Mouse (Mus musculus) retina, adult 2 months (tissue): ENCODE data around the gene Akap11.
"Not testable (repeated sequence)": the region's sequence is repeated elsewhere in the genome, so short reads cannot be mapped to it uniquely, and the experiment has no call there.

Source experiments
- DNase-seq: peaks from one replicate; pipeline ENCODE4 v3.0.0-alpha.2; 2012; ENCODE audit warnings: low read depth, low spot score

Gene Akap11

GRCm38 (mm10) chr14:78536281-78537165 is at the start of gene Akap11:
Akap11 (minus strand) TSS chr14:78536808.
- peak; percentile 94 for DNase-seq

GRCm38 (mm10) chr14:78584222-78584621 is 47.6 kb upstream of the Akap11 start:
- DNase-seq: no peak

GRCm38 (mm10) chr14:78583168-78583567 is 46.6 kb upstream of the Akap11 start:
- DNase-seq: no peak

- no peak for DNase-seq
These were observed 39.3 kb upstream of the Akap11 start for GRCm38 (mm10) chr14:78575899-78576298.

GRCm38 (mm10) chr14:78568410-78568809 is 31.8 kb upstream of the Akap11 start:
- DNase-seq: no peak

GRCm38 (mm10) chr14:78566431-78566830 is 29.8 kb upstream of the Akap11 start:
- DNase-seq: no peak

- no peak for DNase-seq
These were observed 27.7 kb upstream of the Akap11 start for GRCm38 (mm10) chr14:78564292-78564691.

- no peak for DNase-seq
These were observed 26.6 kb upstream of the Akap11 start for GRCm38 (mm10) chr14:78563211-78563610.

- DNase-seq: no peak
These were observed 25.5 kb upstream of the Akap11 start for GRCm38 (mm10) chr14:78562121-78562520.

GRCm38 (mm10) chr14:78559042-78559441 is 22.4 kb upstream of the Akap11 start:
- DNase-seq: no peak

- DNase-seq: not testable (repeated sequence)
These were observed 18.2 kb upstream of the Akap11 start for GRCm38 (mm10) chr14:78554830-78555229.

GRCm38 (mm10) chr14:78553661-78554060 is 17.1 kb upstream of the Akap11 start:
- DNase-seq: no peak

GRCm38 (mm10) chr14:78548807-78549206 is 12.2 kb upstream of the Akap11 start:
- DNase-seq: peak; percentile 39

GRCm38 (mm10) chr14:78541319-78541718 is 4.7 kb upstream of the Akap11 start:
- DNase-seq: no peak

GRCm38 (mm10) chr14:78539821-78540220 is 3.2 kb upstream of the Akap11 start:
- no peak for DNase-seq

- no peak for DNase-seq
These were observed 2.1 kb upstream of the Akap11 start for GRCm38 (mm10) chr14:78538572-78539320.

- DNase-seq: no peak
These were observed 943 bp upstream of the Akap11 start for GRCm38 (mm10) chr14:78537551-78537950.

GRCm38 (mm10) chr14:78535366-78535765 is 1.2 kb downstream of the Akap11 start:
- DNase-seq: no peak

GRCm38 (mm10) chr14:78534651-78535050 is 2.0 kb downstream of the Akap11 start:
- DNase-seq: peak; percentile 46

GRCm38 (mm10) chr14:78533701-78534100 is 2.9 kb downstream of the Akap11 start:
- no peak for DNase-seq

- no peak for DNase-seq
These were observed 4.3 kb downstream of the Akap11 start for GRCm38 (mm10) chr14:78532345-78532744.

GRCm38 (mm10) chr14:78530256-78530655 is 6.4 kb downstream of the Akap11 start:
- no peak for DNase-seq
